Mouse (Mus musculus) midbrain, postnatal 0 days (tissue): ENCODE results near the gene Creb3l4. TPM values are rescaled to one million over a fixed set of nuclear protein-coding genes. Genes with fewer than 3 reads are reported as not detected.

Source experiments
- ATAC-seq: fragments of 200-750 bp; cut with Nextera tagmentation; 2 replicates; pipeline ENCODE4 v1.8.0; 2017; ENCODE audit warnings: moderate number of reproducible peaks, mild to moderate bottlenecking, moderate TSS enrichment, moderate library complexity; ENCODE audit not compliant: low FRiP score
- DNase-seq: peaks from one replicate; pipeline ENCODE4 v3.0.0-alpha.2; 2015; ENCODE audit warnings: low spot score
- H3K27ac ChIP-seq: fragments of 300-500 bp; sonication (generic); 2 replicates; pipeline ENCODE4 v1.5.1; 2014; ENCODE audit warnings: low read depth, mild to moderate bottlenecking, low read length, mixed read lengths
- H3K27me3 ChIP-seq: fragments of 300-500 bp; sonication (generic); 2 replicates; pipeline ENCODE4 v1.6.1; 2014; ENCODE audit warnings: low read length, control low read depth, mixed read lengths; ENCODE audit not compliant: insufficient read depth
- H3K36me3 ChIP-seq: fragments of 300-500 bp; sonication (generic); 2 replicates; pipeline ENCODE4 v1.6.1; 2014; ENCODE audit warnings: low read length, control low read depth, mixed read lengths; ENCODE audit not compliant: insufficient read depth
- H3K4me1 ChIP-seq: fragments of 300-500 bp; sonication (generic); 2 replicates; pipeline ENCODE4 v1.6.1; 2014; ENCODE audit warnings: mild to moderate bottlenecking, control low read depth, antibody characterized with exemption, low read length, mixed read lengths; ENCODE audit not compliant: insufficient read depth
- H3K4me2 ChIP-seq: fragments of 300-500 bp; sonication (generic); 2 replicates; pipeline ENCODE4 v1.6.1; 2014; ENCODE audit warnings: low read depth, mild to moderate bottlenecking, low read length, mixed read lengths; ENCODE audit not compliant: poor library complexity, severe bottlenecking
- H3K4me3 ChIP-seq: fragments of 300-500 bp; sonication (generic); 2 replicates; pipeline ENCODE4 v1.5.1; 2014; ENCODE audit warnings: low read depth, mild to moderate bottlenecking, low read length, moderate library complexity
- H3K9ac ChIP-seq: fragments of 300-500 bp; sonication (generic); replicated peaks from 2 replicates; pipeline ENCODE4 v1.6.1; 2014; ENCODE audit warnings: mild to moderate bottlenecking, low read length, moderate library complexity, mixed read lengths; ENCODE audit not compliant: poor library complexity, severe bottlenecking
- H3K9me3 ChIP-seq: fragments of 300-500 bp; sonication (generic); 2 replicates; pipeline ENCODE4 v1.6.1; 2016; ENCODE audit warnings: low read length, control low read depth
- CTCF ChIP-seq: IDR thresholded peaks from 2 replicates; pipeline ENCODE4 v1.5.1; 2016; ENCODE audit warnings: antibody characterized with exemption, mild to moderate bottlenecking
- WGBS: fragments of 180-500 bp; shearing (Covaris S2); extraction: QIAGEN DNeasy Blood & Tissue Kit; methylation state at CpG from one replicate; pipeline ENCODE4 v1.1.7; 2014; 5-methylcytosine and 5-hydroxymethylcytosine counted together
- polyA plus RNA-seq: library from polyadenylated mRNA; unstranded; fragments of >200 nt; fragmentation: Nextera tagmentation; extraction: Ambion mirVana; gene quantifications from 2 replicates; pipeline ENCODE4 v1.2.1, GENCODE M21; 2015
- total RNA-seq: library from RNA; depleted of rRNA; stranded (reverse); fragments of >200 nt; gene quantifications from 2 replicates; pipeline ENCODE4 v1.2.3, GENCODE M21; 2014

Creb3l4 gene
- total and polyA plus RNA-seq, 2 experiments from 2014 or later = 0.77 to 1.7 TPM

DNA sequence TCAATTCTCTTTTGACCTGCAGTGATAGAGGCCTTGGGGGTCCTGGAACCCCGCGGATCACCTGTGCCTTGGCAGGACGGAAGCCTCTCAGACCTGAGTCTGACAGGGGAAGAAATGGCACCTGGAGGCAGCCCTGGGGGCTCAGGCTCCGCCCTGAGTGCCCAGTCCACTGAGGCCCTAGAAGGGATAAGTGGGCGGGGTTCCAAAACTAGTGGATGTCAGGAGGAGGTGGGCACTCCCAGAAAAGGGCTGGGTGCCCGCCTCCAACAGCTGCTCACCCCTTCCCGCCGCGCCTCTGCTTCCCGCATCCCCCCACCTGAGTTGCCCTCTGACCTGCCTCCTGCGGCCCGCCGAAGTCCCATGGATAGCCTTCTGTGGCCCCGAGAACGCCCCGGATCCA, 33.5 kb upstream of the Creb3l4 start:
- ATAC-seq = no peak
- H3K9ac ChIP-seq = no peak overlapping the region
- 46% methylated on average over 15 of the region's 16 CpGs for WGBS

DNA sequence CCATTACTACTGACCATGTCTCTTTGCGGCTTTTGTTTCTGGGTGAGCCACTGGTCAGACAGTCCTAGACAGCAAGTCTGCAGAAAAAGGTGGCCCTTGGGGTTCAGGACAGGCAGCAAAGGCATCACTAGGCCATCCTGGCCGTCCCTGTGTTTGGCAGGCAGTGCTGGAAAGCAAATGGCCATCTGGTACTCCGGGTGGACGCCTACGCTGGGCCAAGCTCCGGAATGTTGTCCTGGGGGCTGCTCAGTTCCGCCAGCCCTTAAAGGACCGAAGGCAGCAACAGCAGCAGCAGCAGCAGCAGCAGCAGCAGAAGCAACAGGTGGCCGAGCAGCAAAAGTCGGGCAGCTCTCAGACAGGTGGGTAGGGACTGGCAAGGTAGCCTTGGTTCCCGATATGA, 32.0 kb upstream of the Creb3l4 start:
- Histone ChIP-seq H3K36me3 (peaks cover 71% of the 10 kb centered on the region), H3K27me3 (no peaks in the 10 kb centered on the region), H3K4me1 (no peaks in the 10 kb centered on the region), H3K4me2 (no peak overlapping the region), H3K9me3 (no peaks in the 10 kb centered on the region), H3K4me3 (no peak overlapping the region), H3K9ac (no peak overlapping the region), H3K27ac (no peak overlapping the region)
- TF ChIP-seq CTCF = no peak
- DNase-seq (no peak), ATAC-seq (no peak)
- 93% methylated on average over 11 of the region's 11 CpGs for WGBS

More for the DNA sequence above, 33.5 kb upstream of the Creb3l4 start:
- H3K9me3 ChIP-seq = no peaks in the 10 kb centered on the region
- H3K4me3 ChIP-seq = no peak overlapping the region
- H3K36me3 ChIP-seq = peaks cover 58% of the 10 kb centered on the region
- no peak overlapping the region for H3K4me2 ChIP-seq
- H3K27me3 ChIP-seq = no peaks in the 10 kb centered on the region
- no peak overlapping the region for H3K27ac ChIP-seq
- DNase-seq = no peak
- H3K4me1 ChIP-seq = no peaks in the 10 kb centered on the region
- no peak for TF ChIP-seq CTCF

DNA sequence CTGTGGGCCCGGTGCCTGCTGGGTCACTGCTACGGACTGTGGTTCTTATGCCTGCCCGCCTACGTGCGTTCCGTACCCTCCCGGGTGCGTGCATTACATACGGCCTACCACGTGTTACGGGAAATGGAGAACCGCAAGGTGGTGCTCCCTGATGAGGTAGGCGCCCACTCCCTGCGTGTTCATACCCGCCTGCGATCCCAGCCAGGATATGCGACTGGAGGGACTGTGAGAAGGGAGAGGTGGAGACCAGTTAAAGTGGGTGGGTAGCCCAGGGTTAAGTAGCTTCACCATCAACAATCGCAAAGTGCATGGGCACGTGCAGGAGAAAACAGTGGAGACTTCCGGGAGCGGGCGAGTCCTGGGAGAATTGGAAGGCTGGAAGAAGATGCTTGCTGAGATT, 30.5 kb upstream of the Creb3l4 start:
- Histone ChIP-seq H3K4me2 (no peak overlapping the region), H3K9me3 (no peaks in the 10 kb centered on the region), H3K27me3 (no peaks in the 10 kb centered on the region), H3K36me3 (peaks cover 64% of the 10 kb centered on the region), H3K4me1 (no peaks in the 10 kb centered on the region), H3K9ac (no peak overlapping the region), H3K4me3 (no peak overlapping the region), H3K27ac (no peak overlapping the region)
- TF ChIP-seq CTCF = no peak
- DNase-seq (no peak), ATAC-seq (no peak)
- 95% methylated on average over 22 of the region's 22 CpGs for WGBS

- H3K36me3 ChIP-seq = peaks cover 55% of the 10 kb centered on the region
Observed at GRCm38 (mm10) chr3:90272170-90272569, 28.9 kb upstream of the Creb3l4 start.

DNA sequence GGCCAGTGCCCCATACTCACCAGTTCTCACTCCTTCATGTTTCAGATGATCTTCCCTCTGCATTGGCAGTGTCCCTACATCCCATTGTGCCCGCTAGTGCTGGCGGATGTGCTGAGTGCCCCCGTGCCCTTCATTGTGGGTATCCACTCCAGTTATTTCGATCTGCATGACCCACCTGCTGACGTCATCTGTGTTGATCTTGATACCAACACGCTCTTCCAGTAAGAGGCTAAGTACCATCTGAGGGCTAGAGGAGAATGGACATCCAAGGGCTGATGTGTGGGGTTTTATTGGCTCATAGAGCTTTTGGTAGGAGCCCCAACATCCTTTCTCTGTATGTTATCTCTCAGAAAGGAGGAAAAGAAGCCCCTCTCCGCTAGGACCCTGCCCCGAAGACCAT, 27.5 kb upstream of the Creb3l4 start:
- DNase-seq (no peak), ATAC-seq (no peak)
- no peaks in the 10 kb centered on the region for H3K9me3 ChIP-seq
- 95% methylated on average over 8 of the region's 8 CpGs for WGBS
- H3K4me1 ChIP-seq = peaks cover 11% of the 10 kb centered on the region
- no peak for TF ChIP-seq CTCF
- H3K4me2 ChIP-seq = no peak overlapping the region
- H3K9ac ChIP-seq = no peak overlapping the region
- H3K36me3 ChIP-seq = peaks cover 42% of the 10 kb centered on the region
- no peak overlapping the region for H3K4me3 ChIP-seq
- no peak overlapping the region for H3K27ac ChIP-seq
- no peaks in the 10 kb centered on the region for H3K27me3 ChIP-seq

More at GRCm38 (mm10) chr3:90272170-90272569, 28.9 kb upstream of the Creb3l4 start:
- TF ChIP-seq CTCF = no peak
- no peak for ATAC-seq
- H3K27me3 ChIP-seq = no peaks in the 10 kb centered on the region
- H3K4me3 ChIP-seq = no peak overlapping the region
- 70% methylated on average over 9 of the region's 9 CpGs for WGBS
- no peak for DNase-seq
- no peak overlapping the region for H3K4me2 ChIP-seq
- no peaks in the 10 kb centered on the region for H3K9me3 ChIP-seq
- H3K9ac ChIP-seq = no peak overlapping the region
- H3K4me1 ChIP-seq = 0 out of 2 replicates have a peak, but pooled peaks cover under 1% of the 10 kb centered on the region
- H3K27ac ChIP-seq = no peak overlapping the region

DNA sequence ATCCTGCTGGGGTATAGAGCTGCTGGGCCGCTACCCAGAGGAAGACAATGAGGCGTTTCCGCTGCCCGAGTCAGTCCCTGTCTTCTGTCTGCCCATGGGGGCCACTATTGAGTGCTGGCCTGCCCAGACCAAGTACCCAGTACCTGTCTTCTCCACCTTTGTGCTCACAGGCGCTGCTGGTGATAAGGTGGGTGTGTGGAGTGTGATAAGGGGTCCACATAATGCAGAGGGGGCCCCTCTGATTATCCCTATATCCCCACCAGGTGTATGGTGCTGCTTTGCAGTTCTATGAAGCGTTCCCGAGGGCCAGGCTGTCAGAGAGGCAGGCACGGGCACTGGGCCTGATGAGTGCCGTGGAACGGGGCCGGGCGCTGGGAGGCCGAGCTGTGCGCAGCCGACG, 25.7 kb upstream of the Creb3l4 start:
- no peak overlapping the region for H3K4me3 ChIP-seq
- no peaks in the 10 kb centered on the region for H3K27me3 ChIP-seq
- H3K4me2 ChIP-seq = no peak overlapping the region
- WGBS = 88% methylated on average over 16 of the region's 16 CpGs
- no peaks in the 10 kb centered on the region for H3K9me3 ChIP-seq
- peaks cover 34% of the 10 kb centered on the region for H3K36me3 ChIP-seq
- no peak overlapping the region for H3K27ac ChIP-seq
- DNase-seq (no peak), ATAC-seq (no peak)
- TF ChIP-seq CTCF = no peak
- H3K9ac ChIP-seq = no peak overlapping the region
- peaks cover 11% of the 10 kb centered on the region for H3K4me1 ChIP-seq
